Mouse (Mus musculus) midbrain, embryonic 12.5 days (tissue): ENCODE results near the gene Chrdl1. TPM values are rescaled to one million over a fixed set of nuclear protein-coding genes. Genes with fewer than 3 reads are reported as not detected.

Experiments used
- ATAC-seq: fragments of 200-750 bp; cut with Nextera tagmentation; 2 replicates; pipeline ENCODE4 v1.8.0; 2017; ENCODE audit warnings: low read depth, moderate TSS enrichment, moderate library complexity; ENCODE audit not compliant: low FRiP score
- H3K27ac ChIP-seq: fragments of 300-500 bp; sonication (generic); replicated peaks from 2 replicates; pipeline ENCODE4 v1.5.1; 2016; ENCODE audit warnings: mild to moderate bottlenecking
- H3K27me3 ChIP-seq: fragments of 300-500 bp; sonication (generic); 2 replicates; pipeline ENCODE4 v1.6.1; 2016; ENCODE audit warnings: mild to moderate bottlenecking
- H3K36me3 ChIP-seq: fragments of 300-500 bp; sonication (generic); 2 replicates; pipeline ENCODE4 v1.6.1; 2016
- H3K4me1 ChIP-seq: fragments of 300-500 bp; sonication (generic); 2 replicates; pipeline ENCODE4 v1.6.1; 2016
- H3K4me2 ChIP-seq: fragments of 300-500 bp; sonication (generic); replicated peaks from 2 replicates; pipeline ENCODE4 v1.6.1; 2016; ENCODE audit warnings: mild to moderate bottlenecking, moderate library complexity
- H3K4me3 ChIP-seq: fragments of 300-500 bp; sonication (generic); 2 replicates; pipeline ENCODE4 v1.5.1; 2016; ENCODE audit warnings: mild to moderate bottlenecking
- H3K9ac ChIP-seq: fragments of 300-500 bp; sonication (generic); replicated peaks from 2 replicates; pipeline ENCODE4 v1.6.1; 2016; ENCODE audit warnings: mild to moderate bottlenecking, moderate library complexity
- H3K9me3 ChIP-seq: fragments of 300-500 bp; sonication (generic); 2 replicates; pipeline ENCODE4 v1.6.1; 2016; ENCODE audit warnings: mild to moderate bottlenecking
- WGBS: fragments of 180-500 bp; shearing (Covaris S2); methylation state at CpG from one replicate; pipeline ENCODE4 v1.1.7; 2016; 5-methylcytosine and 5-hydroxymethylcytosine counted together
- polyA plus RNA-seq: library from polyadenylated mRNA; unstranded; fragments of >200 nt; fragmentation: Nextera tagmentation; extraction: Ambion mirVana; gene quantifications from 2 replicates; pipeline ENCODE4 v1.2.1, GENCODE M21; 2016

Gene Chrdl1
- 6.1 and 6.9 TPM in 2 replicates for polyA plus RNA-seq

DNA sequence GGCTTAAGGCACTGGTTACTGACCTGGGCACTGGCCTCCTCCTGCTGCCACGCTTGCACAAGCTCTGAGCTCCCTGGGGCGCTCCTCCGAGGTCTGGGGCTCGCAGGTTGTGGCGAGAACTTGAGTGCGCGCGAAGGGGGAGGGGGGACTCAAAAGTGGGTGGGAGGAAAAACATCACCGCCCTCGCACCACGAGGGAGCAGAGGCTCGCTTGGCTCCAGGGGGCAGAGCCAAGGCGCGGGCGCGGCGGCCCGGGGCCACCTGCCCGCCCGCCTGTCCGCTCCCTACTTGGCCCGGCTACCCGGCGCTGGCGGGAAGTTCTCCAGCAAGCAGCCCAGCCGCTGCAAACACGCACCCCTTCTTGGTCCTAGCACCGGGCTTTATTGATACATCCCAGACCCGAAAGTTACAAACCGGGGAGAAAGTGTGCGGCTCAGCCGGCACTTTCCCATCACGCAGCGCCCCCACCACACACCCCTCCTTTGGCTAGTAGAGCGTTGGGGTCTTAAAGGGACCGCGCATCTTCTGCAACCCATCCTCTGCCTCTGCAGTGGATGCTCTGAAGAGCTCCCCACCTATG is at the start of gene Chrdl1:
TSS of gene Chrdl1 (minus strand) at position 472 of the 579 bp plus-strand sequence.
- H3K4me1 ChIP-seq: no peaks in the 10 kb centered on the region
- no peak within 1 kb of the TSS for H3K27ac ChIP-seq
- WGBS: 31% methylated on average over 23 of the region's 37 CpGs
- H3K9me3 ChIP-seq: no peaks in the 10 kb centered on the region
- H3K4me3 ChIP-seq: peak within 1 kb of the TSS; percentile 48
- peak; percentile 79 for ATAC-seq
- peak within 1 kb of the TSS; percentile 41; the same call in 1 of the 2 replicates for H3K9ac ChIP-seq
- peak within 1 kb of the TSS; percentile 57 for H3K4me2 ChIP-seq
- H3K27me3 ChIP-seq: peaks cover 43% of the 10 kb centered on the region
- H3K36me3 ChIP-seq: no peaks in the 10 kb centered on the region

DNA sequence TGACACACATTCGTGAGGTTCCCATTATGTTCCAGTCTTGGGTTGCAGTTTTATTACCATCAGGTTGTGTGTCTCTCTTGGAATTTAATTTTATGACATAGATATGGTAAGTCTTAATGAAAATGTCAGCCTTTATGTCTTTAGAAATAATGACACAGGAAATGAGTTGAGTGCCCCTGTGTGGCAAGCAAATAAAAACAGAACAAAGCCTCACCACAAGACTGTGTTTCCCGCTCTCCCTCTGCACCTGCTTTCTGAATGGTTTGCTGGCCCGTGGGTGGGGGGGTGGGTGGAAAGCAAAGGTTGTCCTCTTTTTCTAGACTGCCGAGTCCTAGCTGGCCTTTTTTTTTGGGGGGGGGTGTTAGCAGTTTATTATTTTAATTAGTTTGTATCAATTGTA is 48.6 kb upstream of the Chrdl1 start:
- ATAC-seq: no peak
- Histone ChIP-seq H3K27me3 (peaks cover 15% of the 10 kb centered on the region), H3K4me1 (no peaks in the 10 kb centered on the region), H3K27ac (no peak overlapping the region), H3K9me3 (no peaks in the 10 kb centered on the region), H3K9ac (no peak overlapping the region), H3K36me3 (no peaks in the 10 kb centered on the region), H3K4me3 (no peak overlapping the region), H3K4me2 (no peak overlapping the region)
- WGBS: 43% methylated on average over 4 of the region's 4 CpGs

DNA sequence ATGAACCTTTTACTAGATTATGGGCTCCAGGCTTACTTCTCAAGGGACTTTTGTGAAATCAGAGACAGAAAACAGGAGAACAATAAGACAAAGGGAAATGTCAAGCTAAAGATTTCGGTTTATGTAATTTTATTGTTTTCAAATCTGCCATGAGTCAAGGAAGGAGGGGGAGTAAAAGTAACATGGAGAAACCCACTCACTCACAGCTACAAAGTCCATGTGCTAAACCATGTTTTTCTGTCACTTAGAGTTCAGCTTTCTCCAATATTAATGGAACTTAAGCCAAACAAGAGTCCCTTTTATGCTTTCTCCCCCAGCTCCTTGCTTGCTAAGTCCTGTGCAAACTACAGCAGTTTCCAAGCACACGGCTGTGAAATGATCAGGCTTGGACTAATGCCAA is 10.5 kb upstream of the Chrdl1 start:
- no peak for ATAC-seq
- H3K9ac ChIP-seq: no peak overlapping the region
- H3K4me3 ChIP-seq: no peak overlapping the region
- H3K4me1 ChIP-seq: no peaks in the 10 kb centered on the region
- H3K27me3 ChIP-seq: peaks cover 18% of the 10 kb centered on the region
- WGBS: 68% methylated on average over 2 of the region's 2 CpGs
- no peaks in the 10 kb centered on the region for H3K9me3 ChIP-seq
- H3K4me2 ChIP-seq: no peak overlapping the region
- no peaks in the 10 kb centered on the region for H3K36me3 ChIP-seq
- no peak overlapping the region for H3K27ac ChIP-seq

DNA sequence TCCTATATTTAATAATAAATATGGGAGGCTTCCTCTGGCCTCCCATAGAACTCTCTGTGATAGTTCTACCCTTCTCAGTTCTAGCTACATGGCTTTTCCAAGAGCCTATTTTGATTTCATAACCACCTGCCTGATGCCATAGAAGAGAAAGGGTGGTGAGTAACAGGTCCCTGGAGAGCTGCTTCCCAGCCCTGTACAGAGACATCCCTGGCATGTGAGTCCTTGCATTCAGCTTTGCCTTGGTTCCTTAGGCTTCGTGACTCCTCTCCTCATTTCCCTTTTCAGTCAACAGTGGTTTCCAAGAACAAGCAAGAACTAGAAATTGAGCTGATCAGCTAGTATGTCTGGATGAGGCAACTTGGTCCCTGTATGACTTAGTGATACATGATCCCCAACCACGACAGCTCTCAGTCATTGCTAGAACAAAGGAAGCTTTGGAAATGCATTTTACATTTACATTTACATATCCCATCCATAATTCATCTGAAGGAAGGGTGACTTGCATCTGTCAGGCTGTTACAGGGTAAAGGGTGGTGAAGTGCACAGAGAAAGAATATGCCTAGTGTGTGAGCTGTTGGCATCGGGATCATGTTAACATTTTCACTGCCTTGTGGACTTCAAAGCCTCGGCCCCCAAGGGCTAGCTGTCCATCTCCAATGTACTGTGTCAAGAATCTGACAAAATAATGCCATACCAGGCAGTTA is 27.7 kb downstream of the Chrdl1 start:
- Histone ChIP-seq H3K27me3 (no peaks in the 10 kb centered on the region), H3K36me3 (no peaks in the 10 kb centered on the region), H3K27ac (no peak overlapping the region), H3K9me3 (no peaks in the 10 kb centered on the region), H3K4me1 (no peaks in the 10 kb centered on the region), H3K4me3 (no peak overlapping the region), H3K9ac (no peak overlapping the region), H3K4me2 (no peak overlapping the region)
- peak; percentile 69; the same call in 1 of the 2 replicates for ATAC-seq
- WGBS: 60% methylated on average over 4 of the region's 4 CpGs

- peaks cover 4% of the 10 kb centered on the region; the same call in 1 of the 2 replicates for H3K4me1 ChIP-seq
- no peak overlapping the region for H3K4me3 ChIP-seq
- 0 out of 2 replicates have a peak overlapping the region, but pooled peaks have one; percentile 30 for H3K27ac ChIP-seq
- no peak overlapping the region for H3K9ac ChIP-seq
- WGBS: 31% methylated on average over 5 of the region's 5 CpGs
- H3K9me3 ChIP-seq: no peaks in the 10 kb centered on the region
- peaks cover 45% of the 10 kb centered on the region for H3K27me3 ChIP-seq
- H3K36me3 ChIP-seq: no peaks in the 10 kb centered on the region
- peak; percentile 68 for ATAC-seq
- H3K4me2 ChIP-seq: no peak overlapping the region
Measured at GRCm38 (mm10) chrX:143347227-143347626, 46.8 kb downstream of the Chrdl1 start.

GRCm38 (mm10) chrX:143346739-143347138 is 47.3 kb downstream of the Chrdl1 start:
- Histone ChIP-seq H3K4me2 (no peak overlapping the region), H3K9me3 (no peaks in the 10 kb centered on the region), H3K36me3 (no peaks in the 10 kb centered on the region), H3K4me3 (no peak overlapping the region), H3K4me1 (peaks cover 4% of the 10 kb centered on the region; the same call in 1 of the 2 replicates), H3K9ac (no peak overlapping the region), H3K27ac (no peak overlapping the region), H3K27me3 (peaks cover 45% of the 10 kb centered on the region)
- peak; percentile 89 for ATAC-seq
- WGBS: 43% methylated on average over 3 of the region's 3 CpGs

- no peak for ATAC-seq
- Histone ChIP-seq H3K4me1 (peaks cover 4% of the 10 kb centered on the region; the same call in 1 of the 2 replicates), H3K9me3 (no peaks in the 10 kb centered on the region), H3K36me3 (no peaks in the 10 kb centered on the region), H3K4me3 (no peak overlapping the region), H3K9ac (no peak overlapping the region), H3K27ac (no peak overlapping the region), H3K27me3 (peaks cover 39% of the 10 kb centered on the region), H3K4me2 (no peak overlapping the region)
- 48% methylated on average over 5 of the region's 5 CpGs for WGBS
Measured at GRCm38 (mm10) chrX:143344509-143345495, 49.3 kb downstream of the Chrdl1 start.

GRCm38 (mm10) chrX:143338156-143338555 is 55.9 kb downstream of the Chrdl1 start:
- Histone ChIP-seq H3K4me3 (no peak overlapping the region), H3K4me2 (no peak overlapping the region), H3K4me1 (no peaks in the 10 kb centered on the region), H3K9me3 (no peaks in the 10 kb centered on the region), H3K36me3 (no peaks in the 10 kb centered on the region), H3K27ac (no peak overlapping the region), H3K27me3 (peaks cover 49% of the 10 kb centered on the region), H3K9ac (no peak overlapping the region)
- ATAC-seq: no peak
- 30% methylated on average over 4 of the region's 4 CpGs for WGBS

GRCm38 (mm10) chrX:143337561-143337960 is 56.5 kb downstream of the Chrdl1 start:
- no peak overlapping the region for H3K4me3 ChIP-seq
- peaks cover 45% of the 10 kb centered on the region for H3K27me3 ChIP-seq
- no peak overlapping the region for H3K9ac ChIP-seq
- 39% methylated on average over 3 of the region's 3 CpGs for WGBS
- H3K36me3 ChIP-seq: no peaks in the 10 kb centered on the region
- no peaks in the 10 kb centered on the region for H3K9me3 ChIP-seq
- ATAC-seq: peak; percentile 60; the same call in 1 of the 2 replicates
- H3K27ac ChIP-seq: 0 out of 2 replicates have a peak overlapping the region, but pooled peaks have one; percentile 20
- no peak overlapping the region for H3K4me2 ChIP-seq
- H3K4me1 ChIP-seq: no peaks in the 10 kb centered on the region

- H3K27me3 ChIP-seq: peaks cover 45% of the 10 kb centered on the region
- no peak overlapping the region for H3K4me2 ChIP-seq
- no peak overlapping the region for H3K4me3 ChIP-seq
- WGBS: 88% methylated on average over 4 of the region's 4 CpGs
- no peak overlapping the region for H3K9ac ChIP-seq
- ATAC-seq: no peak
- no peak overlapping the region for H3K27ac ChIP-seq
- H3K36me3 ChIP-seq: no peaks in the 10 kb centered on the region
- no peaks in the 10 kb centered on the region for H3K9me3 ChIP-seq
- no peaks in the 10 kb centered on the region for H3K4me1 ChIP-seq
Measured at GRCm38 (mm10) chrX:143336661-143337060, 57.4 kb downstream of the Chrdl1 start.

- Histone ChIP-seq H3K4me3 (no peak overlapping the region), H3K27ac (no peak overlapping the region), H3K4me2 (no peak overlapping the region), H3K36me3 (no peaks in the 10 kb centered on the region), H3K4me1 (no peaks in the 10 kb centered on the region), H3K9ac (no peak overlapping the region), H3K27me3 (peaks cover 47% of the 10 kb centered on the region), H3K9me3 (no peaks in the 10 kb centered on the region)
- 62% methylated on average over 5 of the region's 5 CpGs for WGBS
- no peak for ATAC-seq
Measured at GRCm38 (mm10) chrX:143335846-143336245, 58.2 kb downstream of the Chrdl1 start.
